Mouse (Mus musculus): ENCODE data around the gene Selenoh.

Gene Selenoh

GRCm38 (mm10) chr2:84632001-84632400, 38.6 kb downstream of the Selenoh start:
- no peak for DNase-seq (ENCODE audit: low spot score in 2 of 2)

GRCm38 (mm10) chr2:84627036-84627435, 43.5 kb downstream of the Selenoh start:
- DNase-seq (ENCODE audit: low spot score in 2 of 2) = no peak

GRCm38 (mm10) chr2:84626366-84626975, 44.1 kb downstream of the Selenoh start:
- DNase-seq (ENCODE audit: low spot score in 2 of 2) = no peak

- no peak for DNase-seq (ENCODE audit: low spot score in 2 of 2)
Observed at GRCm38 (mm10) chr2:84624201-84624600, 46.4 kb downstream of the Selenoh start.

GRCm38 (mm10) chr2:84623428-84624119, 47.0 kb downstream of the Selenoh start:
- no peak for DNase-seq (ENCODE audit: low spot score in 2 of 2)

- no peak for DNase-seq (ENCODE audit: low spot score in 2 of 2)
Observed at GRCm38 (mm10) chr2:84622668-84623067, 47.9 kb downstream of the Selenoh start.

- DNase-seq (ENCODE audit: low spot score in 2 of 2) = no peak
Observed at GRCm38 (mm10) chr2:84619646-84620340, 50.8 kb downstream of the Selenoh start.
